Mouse (Mus musculus): ENCODE measurements at regions not wholly inside any gene's neighbourhood (a gene's known extent, or its start where the extent isn't known, plus 50 kb on each side); places are given as distances from the start of the nearest gene placed in this dataset.

GRCm38 (mm10) chr11:20445903-20446264 is 97.2 kb upstream of the Sertad2 start:
- TF ChIP-seq POLR2A (IDR thresholded peaks at IDR 0.05; ENCODE audit: low read depth, low read length): no peak
- TF ChIP-seq CTCF (IDR thresholded peaks at IDR 0.05; ENCODE audit: extremely low read depth, insufficient read depth, insufficient read length, insufficient replicate concordance): peak; percentile 86

Measured in spleen, adult 2 months (tissue).